Mouse (Mus musculus) 3134 (cell line): Measurements from ENCODE around the gene S1pr2.
"Not testable (repeated sequence)": the region's sequence is repeated elsewhere in the genome, so short reads cannot be mapped to it uniquely, and the experiment has no call there.

Source experiments
- DNase-seq: peaks from one replicate; pipeline ENCODE4 v3.0.0-alpha.2; 2011; ENCODE audit warnings: low spot score; ENCODE audit not compliant: insufficient read length; ENCODE audit errors: extremely low read depth

S1pr2 gene

GRCm38 (mm10) chr9:20976216-20976960, at the start of gene S1pr2:
TSS of gene S1pr2 (minus strand) at chr9:20976781.
- peak; percentile 89 for DNase-seq

- no peak for DNase-seq
Measured at GRCm38 (mm10) chr9:21025258-21025810, 48.8 kb upstream of the S1pr2 start.

- no peak for DNase-seq
Measured at GRCm38 (mm10) chr9:21022726-21023125, 46.1 kb upstream of the S1pr2 start.

GRCm38 (mm10) chr9:21022288-21022687, 45.7 kb upstream of the S1pr2 start:
- no peak for DNase-seq

- no peak for DNase-seq
Measured at GRCm38 (mm10) chr9:21021363-21021762, 44.8 kb upstream of the S1pr2 start.

- DNase-seq, result no peak
Measured at GRCm38 (mm10) chr9:21018600-21018999, 42.0 kb upstream of the S1pr2 start.

GRCm38 (mm10) chr9:21017177-21017575, 40.6 kb upstream of the S1pr2 start:
- DNase-seq, result no peak

GRCm38 (mm10) chr9:21016331-21017176, 40.0 kb upstream of the S1pr2 start:
- DNase-seq, result no peak

- no peak for DNase-seq
Measured at GRCm38 (mm10) chr9:21015571-21016130, 39.1 kb upstream of the S1pr2 start, which contains the start of gene Icam1. TSS of gene Icam1 (plus strand) at chr9:21015985.

- no peak for DNase-seq
Measured at GRCm38 (mm10) chr9:21014691-21015570, 38.4 kb upstream of the S1pr2 start.

- DNase-seq, result no peak
Measured at GRCm38 (mm10) chr9:21012368-21012767, 35.8 kb upstream of the S1pr2 start.

GRCm38 (mm10) chr9:21011846-21012312, 35.3 kb upstream of the S1pr2 start:
- no peak for DNase-seq

- not testable (repeated sequence) for DNase-seq
Measured at GRCm38 (mm10) chr9:21010939-21011541, 34.5 kb upstream of the S1pr2 start.

GRCm38 (mm10) chr9:21010362-21010761, 33.8 kb upstream of the S1pr2 start:
- DNase-seq, result no peak

GRCm38 (mm10) chr9:21008007-21008406, 31.4 kb upstream of the S1pr2 start:
- no peak for DNase-seq

GRCm38 (mm10) chr9:21007313-21007952, 30.9 kb upstream of the S1pr2 start:
- DNase-seq, result no peak

- DNase-seq, result peak; percentile 89
Measured at GRCm38 (mm10) chr9:21002627-21003551, 26.3 kb upstream of the S1pr2 start, which contains the start of gene Mrpl4. TSS of gene Mrpl4 (plus strand) at chr9:21002738.

- DNase-seq, result no peak
Measured at GRCm38 (mm10) chr9:21002270-21002626, 25.7 kb upstream of the S1pr2 start.
